Mouse (Mus musculus) c-Kit-positive CD71-positive TER-119-negative erythroid progenitor cells, embryonic 14.5 days (primary cell): ENCODE data around the gene Kdm4b.

Experiments
- DNase-seq: peaks from one replicate; pipeline ENCODE4 v3.0.0-alpha.2; 2013; ENCODE audit warnings: low read depth

Gene Kdm4b

DNA sequence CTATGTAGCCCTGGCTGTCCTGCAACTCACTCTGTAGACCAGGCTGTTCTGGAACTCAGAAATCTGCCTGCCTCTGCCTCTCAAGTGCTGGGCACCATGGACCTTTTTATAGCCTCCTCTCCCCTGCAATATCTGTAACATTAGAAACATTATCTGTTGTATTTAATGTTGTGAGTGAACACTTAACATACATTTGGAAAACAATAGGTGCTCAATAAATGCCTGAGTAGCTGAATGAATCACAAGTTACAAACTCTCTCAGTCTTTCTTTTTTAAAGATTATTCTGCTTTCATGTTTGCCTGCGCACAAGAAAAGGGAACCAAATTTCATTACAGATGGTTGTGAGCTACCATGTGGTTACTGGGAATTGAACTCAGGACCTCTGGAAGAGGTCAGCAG lies 27.6 kb upstream of the Kdm4b start:
- DNase-seq, result no peak

DNA sequence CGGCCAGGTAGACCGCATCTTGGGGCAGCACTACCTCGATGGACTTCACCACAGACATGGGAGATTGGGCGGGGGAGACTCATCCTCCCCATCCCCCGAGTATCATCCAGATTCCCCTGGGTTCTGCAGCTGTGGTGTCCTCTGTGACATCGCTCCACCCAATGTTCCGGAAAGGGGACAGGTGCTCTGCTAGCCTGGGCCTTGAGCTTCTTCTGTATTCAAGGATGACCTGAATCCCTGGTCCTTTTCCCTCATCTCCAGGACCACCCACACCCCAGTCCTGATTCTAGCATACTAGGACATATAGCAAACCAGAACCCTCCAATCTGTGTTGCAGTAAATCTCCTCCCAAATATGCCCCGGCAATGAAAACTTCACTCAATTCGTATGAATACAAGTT lies 25.7 kb upstream of the Kdm4b start, which contains the start of gene Arrdc5:
TSS of gene Arrdc5 (minus strand) at position 101 of the 400 bp plus-strand sequence.
- DNase-seq, result no peak

DNA sequence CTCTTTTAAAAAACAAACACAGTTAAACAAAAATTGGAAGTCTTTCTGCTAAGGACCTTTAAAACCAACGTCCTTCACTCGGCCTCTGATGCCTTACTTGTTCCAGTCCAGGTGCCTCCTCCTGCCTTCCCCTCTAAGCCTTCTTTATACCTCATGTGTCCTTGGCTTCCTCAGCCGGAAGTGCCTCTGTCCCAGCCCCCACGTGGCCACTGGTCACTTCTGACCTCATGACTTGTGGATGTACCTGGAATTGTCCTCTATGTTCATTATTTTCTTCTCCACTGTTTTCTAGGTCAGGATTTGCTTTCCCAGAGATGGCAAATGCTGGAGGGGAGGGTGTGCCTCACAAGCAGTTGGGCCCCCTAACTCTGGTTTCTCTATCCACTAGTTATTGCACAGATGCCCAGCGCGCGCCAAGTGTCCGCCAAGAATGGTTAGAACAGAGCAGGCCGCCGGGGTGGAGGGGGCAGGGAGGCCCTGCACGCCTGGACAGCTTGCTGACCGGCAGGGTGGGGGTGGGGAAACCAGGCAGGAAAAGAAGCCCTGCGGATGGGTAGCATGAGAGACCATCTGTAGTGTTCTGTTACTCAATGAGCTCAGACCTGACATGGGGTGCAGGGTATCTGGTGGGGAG lies 23.4 kb upstream of the Kdm4b start:
- no peak for DNase-seq

DNA sequence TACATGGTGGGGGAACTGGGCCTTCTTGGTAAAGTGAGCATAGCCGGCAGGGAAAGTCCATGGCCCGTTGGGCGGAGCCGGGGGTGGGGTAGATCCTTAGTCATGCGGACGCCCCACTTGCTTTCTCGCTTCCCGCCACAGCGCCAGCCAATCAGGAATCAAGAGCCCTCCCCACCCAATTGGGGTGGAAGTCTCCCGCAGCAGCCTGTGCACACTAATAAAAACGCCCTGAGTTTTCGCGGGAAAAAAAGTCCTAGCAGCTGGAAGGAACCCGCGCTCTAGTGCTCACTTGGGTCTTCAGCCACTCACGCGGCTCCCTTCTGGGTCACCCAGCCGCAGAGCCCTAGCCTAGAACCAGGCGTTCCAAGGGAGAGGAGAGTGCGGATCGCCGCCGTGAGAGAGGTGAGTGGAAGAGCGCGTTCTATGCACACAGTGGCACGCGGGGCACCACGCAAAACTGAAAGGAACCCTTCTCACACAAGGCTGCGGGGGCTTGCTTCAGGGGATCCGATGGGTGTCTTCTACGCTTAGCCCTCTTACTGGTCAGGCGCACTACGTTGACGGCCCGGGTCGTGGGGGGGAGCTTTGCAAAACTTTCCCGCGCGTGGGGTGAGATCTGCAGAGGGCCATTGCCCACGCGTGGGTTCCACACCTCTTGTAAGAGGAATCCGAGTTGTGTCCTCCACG lies 22.6 kb upstream of the Kdm4b start, which contains the start of gene Uhrf1:
TSS of gene Uhrf1 (plus strand) at position 162 of the 687 bp plus-strand sequence.
- DNase-seq, result peak; percentile 97

DNA sequence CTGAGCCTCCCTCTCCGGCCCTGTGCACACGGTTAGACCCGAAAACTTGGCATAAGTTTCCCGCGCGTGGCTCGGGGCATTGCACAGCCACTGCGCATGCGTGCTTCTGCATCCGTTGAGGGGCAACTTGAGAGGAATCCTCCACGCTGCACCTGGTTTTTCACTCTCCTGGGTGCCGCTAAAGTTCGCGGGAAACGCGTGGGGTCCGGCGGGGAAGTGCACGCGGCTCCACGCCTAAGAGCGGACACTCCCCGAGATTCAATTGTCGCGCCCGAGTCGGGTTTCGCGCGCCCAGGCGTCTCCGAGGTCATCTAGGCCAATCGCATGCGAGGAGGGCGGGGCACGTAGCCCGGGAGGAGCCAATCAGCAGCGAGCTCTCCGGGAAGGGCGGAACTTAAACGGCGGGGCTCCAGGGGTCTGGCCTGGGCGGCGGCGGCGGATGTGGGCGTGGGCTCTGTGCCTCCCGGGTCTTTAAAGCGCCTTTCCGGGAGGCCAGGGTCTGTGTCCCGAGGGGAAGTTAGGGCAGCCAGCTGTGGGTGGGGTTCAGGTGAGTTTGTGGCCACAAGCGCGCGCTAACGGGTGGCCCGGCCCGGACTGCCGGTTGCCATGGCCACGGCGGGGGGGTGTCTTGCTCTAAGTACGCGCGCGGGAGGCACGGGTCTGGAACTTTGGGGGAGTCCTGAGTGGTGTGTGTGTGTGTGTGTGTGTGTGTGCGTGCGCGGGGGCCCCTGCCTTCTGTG lies 21.8 kb upstream of the Kdm4b start:
- DNase-seq, result peak; percentile 96

DNA sequence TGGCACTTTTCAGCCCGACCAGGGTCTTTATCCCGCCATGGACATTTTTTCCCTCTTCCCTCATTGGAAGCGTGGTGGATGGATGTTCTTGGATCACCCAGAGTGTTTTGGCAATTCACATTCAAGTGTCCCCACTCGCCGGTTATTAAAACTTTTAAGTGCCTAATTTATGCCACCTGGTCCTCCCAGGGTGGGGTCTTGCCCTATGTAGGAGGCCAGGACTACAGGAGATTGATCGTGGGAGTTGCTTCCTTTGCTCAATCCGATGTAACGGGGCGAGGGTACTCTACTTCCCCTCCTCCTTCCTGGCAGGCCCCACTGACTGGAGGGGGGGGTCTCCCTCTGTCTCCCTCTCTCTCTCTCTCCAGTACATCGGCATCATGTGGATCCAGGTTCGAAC lies 21.1 kb upstream of the Kdm4b start:
- DNase-seq, result no peak

DNA sequence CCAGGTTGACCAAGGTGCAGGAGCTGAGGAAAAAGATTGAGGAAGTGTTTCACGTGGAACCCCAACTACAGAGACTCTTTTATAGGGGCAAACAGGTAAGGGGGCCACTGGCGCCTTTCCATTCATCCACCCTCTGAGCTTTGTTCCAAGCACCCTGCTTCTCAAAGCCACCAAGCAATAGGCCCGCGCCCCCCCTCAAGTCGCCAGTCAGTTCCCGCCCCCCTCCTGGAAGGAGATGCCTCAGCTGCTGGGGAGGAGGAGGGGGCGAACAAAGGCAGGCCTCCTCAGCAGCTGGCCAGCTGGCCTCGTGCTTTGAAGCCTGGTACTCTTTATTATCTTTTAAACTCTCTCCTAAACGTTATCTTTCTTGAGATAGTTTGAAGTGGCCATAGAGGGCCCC lies 20.7 kb upstream of the Kdm4b start:
- no peak for DNase-seq

DNA sequence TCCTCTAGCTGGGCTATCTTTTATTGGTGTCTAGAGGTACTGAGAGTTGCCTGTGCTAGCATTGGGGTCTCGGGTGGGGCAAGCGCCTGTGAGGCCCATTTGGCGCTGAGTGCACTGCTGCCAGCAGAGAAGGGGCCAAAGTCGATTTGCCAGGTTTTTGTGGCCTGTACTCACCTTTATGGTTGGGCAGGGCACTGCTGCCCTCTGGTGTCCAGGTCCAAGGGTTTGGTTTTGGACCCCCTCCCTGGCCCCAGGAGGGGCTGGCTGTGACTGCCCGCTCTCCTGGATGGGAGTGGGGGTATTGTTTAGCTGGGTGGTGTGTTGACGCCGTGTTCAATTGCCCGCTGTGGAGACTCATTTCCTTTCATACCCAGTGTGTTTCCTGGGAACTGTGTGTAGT lies 20.0 kb upstream of the Kdm4b start:
- no peak for DNase-seq

DNA sequence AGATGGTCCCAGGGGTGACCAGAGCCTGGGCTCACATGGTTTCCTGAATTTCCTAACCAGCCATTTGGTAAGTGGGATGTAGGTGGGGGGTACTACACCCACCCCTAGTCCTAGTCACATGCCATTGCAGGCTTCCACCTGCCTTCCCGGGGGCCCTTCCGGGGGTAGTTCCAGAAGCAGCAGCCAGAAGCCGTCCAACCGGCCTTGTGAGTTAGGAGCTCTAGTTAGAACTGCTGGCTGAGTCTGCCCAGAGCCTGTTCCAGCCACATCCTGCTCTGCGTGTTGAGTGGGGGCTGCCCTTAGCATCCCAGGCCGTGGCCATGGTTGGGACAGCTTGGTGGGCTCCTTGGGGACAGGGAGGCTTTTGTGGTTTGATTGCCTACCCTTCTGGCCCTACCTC lies 17.8 kb upstream of the Kdm4b start:
- no peak for DNase-seq

DNA sequence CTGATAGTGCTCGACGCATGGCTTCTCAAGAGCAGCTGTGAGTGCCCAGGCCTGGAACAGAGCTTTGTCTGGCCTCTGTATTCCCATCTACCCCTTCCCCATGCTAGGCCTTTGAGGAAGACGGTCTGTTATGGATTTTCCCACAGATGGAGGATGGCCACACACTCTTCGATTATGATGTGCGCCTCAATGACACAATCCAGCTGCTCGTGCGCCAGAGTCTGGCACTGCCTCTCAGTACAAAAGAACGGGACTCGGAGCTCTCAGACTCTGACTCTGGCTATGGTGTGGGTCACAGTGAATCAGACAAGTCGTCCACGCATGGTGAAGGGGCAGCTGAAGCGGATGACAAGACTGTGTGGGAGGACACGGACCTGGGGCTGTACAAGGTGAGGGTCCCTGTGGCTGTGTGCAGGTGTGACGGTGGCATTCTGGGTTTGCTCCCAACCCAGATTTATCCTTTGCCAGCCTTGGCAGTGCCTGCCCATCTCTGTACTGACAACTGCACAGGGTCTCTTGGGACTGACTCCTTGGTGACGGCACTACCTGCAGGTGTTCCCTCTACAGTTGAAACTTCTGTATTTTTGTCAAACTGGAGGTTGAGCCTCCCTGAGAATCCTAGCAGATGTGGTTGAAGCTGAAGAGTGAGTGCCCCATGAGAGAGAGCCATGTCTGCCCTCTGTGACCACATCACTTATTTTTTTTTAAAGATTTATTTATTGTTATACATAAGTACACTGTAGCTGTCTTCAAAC lies 16.5 kb upstream of the Kdm4b start:
- DNase-seq, result no peak

DNA sequence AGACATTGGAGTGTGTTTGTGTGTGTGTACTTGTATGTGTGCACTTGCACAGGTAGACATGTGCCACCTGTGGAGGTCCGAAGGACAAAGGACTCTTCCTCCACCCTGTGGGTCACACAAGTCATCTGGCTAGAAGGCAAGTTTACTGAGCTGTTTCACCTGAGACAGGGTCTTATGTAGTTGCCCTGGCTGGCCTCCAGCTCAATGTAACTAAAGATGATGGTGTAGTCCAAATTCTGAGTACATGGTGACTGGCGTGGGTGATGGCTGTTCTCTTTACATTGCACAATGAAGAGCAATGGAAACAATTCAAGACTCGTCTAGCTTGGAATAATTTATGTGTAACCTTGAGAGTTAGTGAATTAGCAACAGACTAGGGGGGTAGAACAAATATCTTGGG lies 1.4 kb upstream of the Kdm4b start:
- no peak for DNase-seq

DNA sequence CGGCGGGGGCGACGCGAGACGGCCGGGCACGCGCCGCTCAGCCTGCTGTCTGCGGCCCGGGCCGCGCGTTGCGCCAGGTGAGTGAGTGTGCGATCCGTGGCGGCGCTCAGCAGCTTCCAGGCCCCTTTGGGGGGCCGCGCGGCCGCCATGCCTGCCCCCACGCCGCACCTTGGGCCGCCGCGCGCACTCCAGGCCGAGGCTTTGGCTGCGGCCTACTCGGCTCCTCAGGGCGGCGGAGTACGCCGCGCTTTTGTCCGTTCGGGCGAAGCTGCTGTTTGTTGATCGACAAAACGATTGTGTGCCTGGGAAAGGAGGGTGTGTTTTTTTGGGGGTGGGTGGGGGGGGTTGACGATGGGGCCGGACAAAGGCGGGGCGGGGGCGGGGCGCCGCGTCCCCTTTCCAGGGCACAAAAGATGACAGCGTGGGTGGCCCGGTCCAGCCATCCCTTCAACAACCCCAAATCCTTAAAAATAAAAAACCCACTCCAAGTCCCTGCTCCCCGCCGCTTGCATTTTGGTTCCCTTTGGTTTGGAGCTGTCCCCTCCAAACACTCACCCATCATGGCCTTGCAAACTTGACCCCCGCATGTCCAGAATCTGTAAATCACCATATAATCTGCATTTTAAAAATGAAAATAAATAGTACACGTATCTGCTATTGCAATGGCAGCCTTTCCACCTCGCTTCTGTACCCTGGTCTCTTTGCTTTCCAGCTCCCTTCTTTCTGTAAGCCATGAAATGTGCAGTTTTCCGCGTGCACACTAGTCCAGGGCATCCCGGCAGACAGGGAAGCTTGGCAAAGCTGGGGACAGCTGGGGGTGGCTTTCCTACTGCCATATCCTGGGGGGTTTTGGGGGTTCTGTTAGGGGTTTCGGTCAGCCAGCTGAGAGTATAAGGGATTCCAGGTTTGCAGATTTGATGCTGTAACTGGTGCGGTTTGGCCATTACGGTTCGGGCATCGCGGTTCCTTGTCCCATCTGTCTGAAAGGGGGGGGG lies 588 bp downstream of the Kdm4b start:
- DNase-seq, result no peak

DNA sequence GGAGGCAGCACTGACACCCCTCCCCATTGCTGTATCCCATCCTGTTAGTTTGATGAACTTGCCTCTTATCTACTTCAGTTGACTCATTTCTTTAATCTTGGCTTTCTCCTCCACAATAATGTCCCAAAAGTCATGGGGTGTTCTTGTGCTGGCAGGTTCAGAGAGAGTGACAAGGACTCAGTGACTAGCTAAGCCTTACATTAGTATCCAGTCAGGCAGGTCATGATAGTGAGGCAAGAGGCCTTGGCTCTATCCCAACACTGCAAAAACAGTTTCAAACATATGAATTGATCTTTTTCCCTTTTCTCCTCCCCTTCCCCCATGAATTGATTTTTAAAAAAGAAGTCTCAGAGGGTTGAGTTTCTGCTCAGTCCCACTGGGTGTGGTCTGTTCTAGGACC lies 3.4 kb downstream of the Kdm4b start:
- no peak for DNase-seq

DNA sequence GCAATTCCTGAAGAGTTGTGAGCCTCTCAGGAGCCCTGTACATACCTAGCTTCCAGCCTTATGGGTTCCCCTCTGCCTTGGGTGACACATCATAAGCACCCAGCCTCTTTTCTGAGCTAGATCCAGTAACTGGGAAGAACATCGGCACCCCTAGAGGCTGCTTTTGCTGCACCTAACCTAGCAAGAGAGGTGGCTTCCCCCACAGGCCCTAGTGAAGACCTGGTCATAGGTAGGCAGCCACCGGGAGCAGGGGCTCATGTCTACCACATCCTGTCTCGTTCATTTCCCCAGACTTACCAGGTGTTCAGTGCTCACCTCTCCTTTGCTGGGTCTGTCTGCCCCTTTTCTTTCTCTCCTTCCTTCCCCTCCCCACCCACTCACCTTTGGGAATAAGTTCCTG lies 4.5 kb downstream of the Kdm4b start:
- no peak for DNase-seq

DNA sequence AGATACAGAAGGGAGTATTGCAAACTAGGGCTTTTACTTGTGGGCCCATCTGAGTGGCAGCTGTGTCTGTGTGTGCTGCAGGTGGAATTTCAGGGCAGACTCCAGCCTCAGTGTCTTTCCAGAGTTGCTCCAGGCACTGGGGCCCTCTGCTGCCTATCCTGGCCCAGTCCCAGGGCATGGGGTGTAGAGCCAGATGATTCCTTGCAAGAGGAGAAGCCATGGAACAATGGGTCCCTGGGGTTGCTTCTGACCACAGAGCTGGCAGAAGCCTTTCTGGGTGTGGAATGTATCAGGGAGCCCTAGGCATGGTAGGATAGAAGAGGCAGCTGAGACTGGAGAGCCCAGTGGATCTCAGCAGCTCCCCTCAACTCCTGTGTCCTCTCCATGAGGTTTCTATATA lies 5.4 kb downstream of the Kdm4b start:
- DNase-seq, result no peak

DNA sequence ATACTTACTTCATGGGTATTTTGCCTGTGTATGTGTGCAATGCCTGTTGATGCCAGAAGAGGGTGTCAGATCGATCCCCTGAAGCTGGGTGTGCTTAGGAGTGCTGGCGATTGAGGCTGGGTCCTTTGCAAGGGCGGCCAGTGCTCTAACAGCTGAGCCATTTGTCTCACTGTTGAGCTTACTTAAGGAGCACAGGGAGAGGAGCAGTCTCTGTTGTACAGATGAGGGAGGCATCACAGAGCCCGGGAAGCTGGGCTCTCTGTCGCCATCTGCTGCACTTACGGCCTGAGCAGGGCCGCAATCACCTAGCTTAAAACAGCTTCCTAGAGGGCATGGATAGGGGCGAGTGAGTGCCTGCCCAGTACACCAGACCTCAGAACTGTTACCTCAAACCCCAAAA lies 7.1 kb downstream of the Kdm4b start:
- no peak for DNase-seq

DNA sequence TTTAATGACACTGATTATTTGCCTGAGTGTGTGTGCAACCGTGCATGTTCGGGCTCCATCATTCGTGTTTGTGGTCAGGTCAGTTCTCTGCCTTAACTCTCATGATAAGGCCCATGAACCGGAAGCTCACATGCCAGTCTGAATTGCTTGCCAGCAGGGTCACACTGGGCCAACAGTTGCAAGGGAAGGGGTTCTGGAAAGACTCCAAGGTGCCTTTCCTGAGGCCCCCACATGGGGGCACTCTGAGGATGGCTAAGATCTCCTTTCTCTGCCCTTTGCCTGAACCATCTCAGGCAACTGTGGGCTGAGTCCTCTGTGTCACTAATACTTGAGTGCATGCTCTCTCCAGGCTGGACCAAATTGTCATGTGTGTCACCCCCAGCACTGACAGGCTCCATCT lies 11.3 kb downstream of the Kdm4b start:
- peak; percentile 41 for DNase-seq

DNA sequence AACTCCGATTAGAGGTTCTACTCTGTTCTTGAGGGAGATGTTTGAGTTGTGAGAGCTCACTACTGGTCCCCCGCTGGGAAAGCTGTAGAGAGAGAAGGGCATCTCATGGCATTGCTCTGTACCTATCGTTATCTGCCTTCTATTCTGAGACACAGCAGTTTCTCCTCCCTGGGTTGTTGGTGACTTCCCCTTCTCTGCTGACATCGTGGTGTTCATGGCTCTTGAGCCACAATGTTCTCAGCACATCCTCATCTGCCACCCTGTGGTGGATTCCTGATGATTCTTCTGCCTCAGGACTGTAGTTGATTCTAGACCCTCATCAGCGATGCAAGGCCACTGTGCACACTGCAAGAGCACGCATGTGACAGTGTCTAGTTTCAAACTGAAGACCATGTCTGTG lies 11.9 kb downstream of the Kdm4b start:
- DNase-seq, result no peak

DNA sequence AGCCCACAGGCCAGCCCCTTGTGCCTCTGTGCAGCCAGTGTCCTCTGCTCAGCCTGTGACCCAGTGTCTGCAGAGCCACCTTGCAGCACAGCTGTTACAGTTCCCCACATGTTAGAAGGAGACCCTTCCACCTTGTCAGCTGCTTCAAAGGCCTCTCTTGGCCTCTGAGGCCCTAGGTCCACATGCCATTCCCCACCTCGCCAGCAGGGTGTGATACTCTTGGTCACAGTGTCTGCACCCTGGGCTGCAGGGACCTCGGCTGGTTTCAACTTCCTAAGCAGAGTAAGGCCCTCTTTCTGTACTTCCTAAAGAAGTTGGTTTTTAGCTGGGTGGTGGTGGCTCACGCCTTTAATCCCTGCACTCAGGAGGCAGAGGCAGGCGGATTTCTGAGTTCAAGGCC lies 13.0 kb downstream of the Kdm4b start:
- peak; percentile 40 for DNase-seq

DNA sequence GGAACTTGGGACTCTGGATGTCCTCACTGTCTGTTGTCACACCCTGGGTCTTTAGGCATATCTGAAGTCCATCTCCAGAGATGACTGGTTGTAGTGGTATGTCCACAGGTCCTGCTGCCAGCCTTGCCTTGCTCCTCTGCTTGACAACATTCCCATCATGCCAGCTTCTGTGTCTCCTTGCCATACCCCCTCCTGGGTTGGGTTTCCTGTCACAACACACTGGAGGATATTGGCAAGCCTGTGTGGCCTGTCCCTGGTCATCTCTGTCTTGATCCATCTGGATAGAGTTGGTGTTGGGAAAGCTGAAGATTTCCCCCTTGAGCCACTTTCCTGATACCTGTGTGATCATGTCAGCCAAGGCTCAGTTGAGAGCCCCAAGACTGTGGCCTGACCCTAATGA lies 14.9 kb downstream of the Kdm4b start:
- DNase-seq, result no peak

DNA sequence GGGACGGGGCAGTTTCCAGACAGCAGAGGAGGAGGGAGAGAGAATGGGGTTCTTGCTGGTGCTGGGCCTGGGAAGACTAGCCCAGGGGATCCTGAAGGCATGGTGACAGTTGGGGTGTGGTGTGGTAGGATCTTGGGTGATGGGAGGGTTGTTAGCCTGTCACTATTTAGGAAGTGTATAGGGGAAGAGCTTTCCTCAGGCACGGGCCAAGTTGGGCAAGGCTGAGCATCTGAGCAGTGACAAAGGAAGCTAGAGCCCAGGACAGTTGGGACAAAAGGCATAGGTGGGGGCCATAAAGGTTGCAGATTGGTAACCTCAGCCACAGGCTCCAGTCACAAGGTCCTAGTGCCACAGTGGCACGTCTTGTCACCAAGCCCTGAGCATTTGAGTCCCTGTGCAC lies 17.6 kb downstream of the Kdm4b start:
- no peak for DNase-seq
